Mouse (Mus musculus) MEL (cell line): ENCODE measurements at regions not wholly inside any gene's neighbourhood (a gene's known extent, or its start where the extent isn't known, plus 50 kb on each side); places are given as distances from the start of the nearest gene placed in this dataset.

ENCODE experiments used
- DNase-seq: peaks from one replicate; pipeline ENCODE4 v3.0.0; 2011; ENCODE audit warnings: low read depth, low spot score
- H3K27ac ChIP-seq: 2 replicates; pipeline ENCODE4 v1.5.1; 2012; ENCODE audit warnings: low read depth, mild to moderate bottlenecking, control low read depth, low read length, moderate library complexity; ENCODE audit not compliant: control insufficient read depth
- H3K27me3 ChIP-seq, 2 experiments: fragments of 150-350 bp in 1 of 2; sonication (generic) in 1 of 2; 2 replicates each; pipeline ENCODE4 v1.6.1; 2012; ENCODE audit warnings: low read length in 2 of 2, mild to moderate bottlenecking in 2 of 2, improper control_type of control experiment in 1 of 2, moderate library complexity in 1 of 2; ENCODE audit not compliant: insufficient read depth in 2 of 2, control insufficient read depth in 1 of 2
- H3K36me3 ChIP-seq, 2 experiments: 2 replicates each; pipeline ENCODE4 v1.6.1; 2012 to 2014; ENCODE audit warnings: low read length in 2 of 2, improper control_type of control experiment in 1 of 2, inconsistent platforms in 1 of 2, mild to moderate bottlenecking in 1 of 2; ENCODE audit not compliant: insufficient read depth in 2 of 2, control insufficient read depth in 1 of 2
- H3K4me1 ChIP-seq, 2 experiments: fragments of 150-350 bp in 1 of 2; sonication (generic) in 1 of 2; 2 replicates each; pipeline ENCODE4 v1.6.1; 2012; ENCODE audit warnings: low read length in 2 of 2, improper control_type of control experiment in 1 of 2, mild to moderate bottlenecking in 1 of 2; ENCODE audit not compliant: insufficient read depth in 2 of 2, control insufficient read depth in 1 of 2
- H3K4me3 ChIP-seq, 2 experiments: fragments of 150-350 bp in 1 of 2; sonication (generic) in 1 of 2; 2 replicates each; pipeline ENCODE4 v1.5.1; 2012; ENCODE audit warnings: low read depth in 2 of 2, low read length in 2 of 2, mild to moderate bottlenecking in 2 of 2, moderate library complexity in 2 of 2, control low read depth in 1 of 2, improper control_type of control experiment in 1 of 2; ENCODE audit not compliant: control insufficient read depth in 1 of 2, insufficient read depth in 1 of 2
- H3K79me2 ChIP-seq: 2 replicates; pipeline ENCODE4 v1.6.1; 2012; ENCODE audit warnings: mild to moderate bottlenecking, low read length, moderate library complexity; ENCODE audit not compliant: control insufficient read depth, poor library complexity, insufficient read depth
- H3K9ac ChIP-seq: 2 replicates; pipeline ENCODE4 v1.6.1; 2012; ENCODE audit warnings: low read depth, mild to moderate bottlenecking, control low read depth, low read length, moderate library complexity; ENCODE audit not compliant: control insufficient read depth, poor library complexity, severe bottlenecking
- H3K9me3 ChIP-seq: fragments of 150-350 bp; sonication (generic); replicated peaks from 2 replicates; pipeline ENCODE4 v1.6.1; 2012; ENCODE audit warnings: mild to moderate bottlenecking, low read length, improper control_type of control experiment, moderate library complexity; ENCODE audit not compliant: insufficient read depth
- CTCF ChIP-seq, 3 experiments: IDR thresholded peaks in 2 of 3; conservative IDR thresholded peaks in 1 of 3; 2 replicates each; pipeline ENCODE4 v1.5.1; 2011 to 2012; ENCODE audit warnings: low read length in 3 of 3, low read depth in 2 of 3, mild to moderate bottlenecking in 2 of 3, improper control_type of control experiment in 1 of 3, inconsistent platforms in 1 of 3, mixed read lengths in 1 of 3, moderate library complexity in 1 of 3; ENCODE audit not compliant: control insufficient read depth in 1 of 3, insufficient read depth in 1 of 3, poor library complexity in 1 of 3, severe bottlenecking in 1 of 3
- E2F4 ChIP-seq: IDR thresholded peaks from 2 replicates; pipeline ENCODE4 v1.6.1; 2011; ENCODE audit warnings: low read depth, low read length, improper control_type of control experiment, borderline replicate concordance
- GABPA ChIP-seq: IDR thresholded peaks from 2 replicates; pipeline ENCODE4 v1.6.1; 2012; ENCODE audit warnings: low read depth, mild to moderate bottlenecking, inconsistent platforms, low read length, improper control_type of control experiment, moderate library complexity
- HCFC1 ChIP-seq: IDR thresholded peaks from 2 replicates; pipeline ENCODE4 v1.6.1; 2012; ENCODE audit warnings: low read depth, mild to moderate bottlenecking, inconsistent platforms, low read length, improper control_type of control experiment, moderate library complexity
- JUND ChIP-seq: IDR thresholded peaks from 2 replicates; pipeline ENCODE4 v1.6.1; 2011; ENCODE audit warnings: low read depth, mild to moderate bottlenecking, improper control_type of control experiment, low read length
- MEF2A ChIP-seq: IDR thresholded peaks from 2 replicates; pipeline ENCODE4 v1.6.1; 2014; ENCODE audit warnings: low read depth, mild to moderate bottlenecking, inconsistent platforms, low read length, improper control_type of control experiment; ENCODE audit not compliant: poor library complexity, insufficient replicate concordance, severe bottlenecking; ENCODE audit errors: extremely low read depth
- MYB ChIP-seq: IDR thresholded peaks from 2 replicates; pipeline ENCODE4 v1.6.1; 2011; ENCODE audit warnings: mild to moderate bottlenecking, low read depth, low read length, improper control_type of control experiment
- NELFE ChIP-seq: IDR thresholded peaks from 2 replicates; pipeline ENCODE4 v1.6.1; 2011; ENCODE audit warnings: low read depth, low read length, improper control_type of control experiment
- POLR2A ChIP-seq, 2 experiments: IDR thresholded peaks; 2 replicates each; pipeline ENCODE4 v1.6.1; 2011 to 2012; ENCODE audit warnings: low read length in 2 of 2, mild to moderate bottlenecking in 2 of 2, control low read depth in 1 of 2, improper control_type of control experiment in 1 of 2, low read depth in 1 of 2, moderate library complexity in 1 of 2; ENCODE audit not compliant: control insufficient read depth in 1 of 2, insufficient read depth in 1 of 2, poor library complexity in 1 of 2
- POLR2AphosphoS5 ChIP-seq: IDR thresholded peaks from 2 replicates; pipeline ENCODE4 v1.6.1; 2012; ENCODE audit warnings: low read depth, borderline replicate concordance, mild to moderate bottlenecking, inconsistent platforms, low read length, moderate library complexity, mixed read lengths
- RAD21 ChIP-seq: IDR thresholded peaks from 2 replicates; pipeline ENCODE4 v1.6.1; 2011; ENCODE audit warnings: mild to moderate bottlenecking, low read depth, low read length, improper control_type of control experiment
- RCOR1 ChIP-seq: IDR thresholded peaks from 2 replicates; pipeline ENCODE4 v1.6.1; 2012; ENCODE audit warnings: low read depth, mild to moderate bottlenecking, inconsistent platforms, low read length, improper control_type of control experiment
- SMC3 ChIP-seq: IDR thresholded peaks from 2 replicates; pipeline ENCODE4 v1.6.1; 2011; ENCODE audit warnings: low read depth, low read length, improper control_type of control experiment
- TBP ChIP-seq: IDR thresholded peaks from 2 replicates; pipeline ENCODE4 v1.8.0; 2011; ENCODE audit warnings: low read depth, low read length, improper control_type of control experiment
- UBTF ChIP-seq: IDR thresholded peaks from 2 replicates; pipeline ENCODE4 v1.6.1; 2012; ENCODE audit warnings: low read depth, mild to moderate bottlenecking, inconsistent platforms, low read length, improper control_type of control experiment, moderate library complexity, borderline replicate concordance; ENCODE audit not compliant: insufficient read depth
- USF2 ChIP-seq, 2 experiments: IDR thresholded peaks; 2 replicates each; pipeline ENCODE4 v1.6.1; 2011 to 2012; ENCODE audit warnings: improper control_type of control experiment in 2 of 2, low read length in 2 of 2, borderline replicate concordance in 1 of 2, inconsistent platforms in 1 of 2, low read depth in 1 of 2, mild to moderate bottlenecking in 1 of 2; ENCODE audit not compliant: insufficient read depth in 1 of 2
- ZC3H11A ChIP-seq: IDR thresholded peaks from 2 replicates; pipeline ENCODE4 v1.6.1; 2012; ENCODE audit warnings: low read depth, mild to moderate bottlenecking, inconsistent platforms, low read length, improper control_type of control experiment

GRCm38 (mm10) chrX:99732526-99732925, 88.3 kb upstream of the Tmem28 start:
- H3K27me3 ChIP-seq, result no peaks in the 10 kb centered on the region
- H3K4me3 ChIP-seq, result no peak overlapping the region
- H3K36me3 ChIP-seq, result no peaks in the 10 kb centered on the region
- no peak overlapping the region for H3K9ac ChIP-seq
- no peaks in the 10 kb centered on the region for H3K79me2 ChIP-seq
- H3K9me3 ChIP-seq, result no peaks in the 10 kb centered on the region
- no peaks in the 10 kb centered on the region for H3K4me1 ChIP-seq
- TF ChIP-seq POLR2A (IDR thresholded peaks at IDR 0.05; ENCODE audit: control insufficient read depth in 1 of 2, insufficient read depth in 1 of 2, low read depth in 1 of 2, low read length in 2 of 2, poor library complexity in 1 of 2) (no peak), UBTF (no peak), TBP (no peak), E2F4 (no peak), MYB (no peak), RCOR1 (no peak), NELFE (no peak), RAD21 (no peak), GABPA (no peak), USF2 (IDR thresholded peaks at IDR 0.05; ENCODE audit: borderline replicate concordance in 1 of 2, insufficient read depth in 1 of 2, low read depth in 1 of 2, low read length in 2 of 2) (no peak), JUND (no peak), POLR2AphosphoS5 (no peak), HCFC1 (no peak)
- DNase-seq, result no peak
- H3K27ac ChIP-seq, result no peak overlapping the region

- no peaks in the 10 kb centered on the region for H3K36me3 ChIP-seq
- TF ChIP-seq RAD21, result peak; percentile 57
- TF ChIP-seq CTCF (IDR thresholded peaks at IDR 0.05 in 2 of 3, conservative IDR thresholded peaks at IDR 0.05 in 1 of 3; ENCODE audit: control insufficient read depth in 1 of 3, insufficient read depth in 1 of 3, low read depth in 2 of 3, low read length in 3 of 3, poor library complexity in 1 of 3, severe bottlenecking in 1 of 3), result peak; percentile 35 to 62 (median 40)
- TF ChIP-seq ZC3H11A, result peak; percentile 44
- TF ChIP-seq MEF2A, result no peak
- peak; percentile 63 for TF ChIP-seq SMC3
- TF ChIP-seq RCOR1, result no peak
- DNase-seq, result peak; percentile 43
- H3K9ac ChIP-seq, result no peak overlapping the region
- 0 out of 4 replicates have a peak, but pooled peaks cover 0 to 2% of the 10 kb centered on the region in 2 experiments for H3K27me3 ChIP-seq
- H3K9me3 ChIP-seq, result no peaks in the 10 kb centered on the region
- H3K4me1 ChIP-seq, result no peaks in the 10 kb centered on the region
- H3K27ac ChIP-seq, result no peak overlapping the region
- H3K4me3 ChIP-seq, result no peak overlapping the region
- no peaks in the 10 kb centered on the region for H3K79me2 ChIP-seq
Measured at GRCm38 (mm10) chrX:99725101-99725500, 95.7 kb upstream of the Tmem28 start.
